ENCODE assay signal across 17 mouse cellular contexts in genomic region chr15:62919264-62919663, GRCm38 (mm10).
DNase-seq lines count a peak whose midpoint lies in the region; ATAC-seq and TF ChIP-seq lines count a peak whose summit lies in the region.
"Had no signal": no experiment of that assay in that cellular context is flagged by ENCODE, and none has a peak within 500 bp of the region (broad histone marks: within the 10 kb centered on the region; RNA-seq: fewer than 3 reads in every experiment).

No protein-coding gene starts in this region.

- no peak overlapping the region for H3K27ac ChIP-seq in hindbrain, postnatal 0 days
- H3K27ac ChIP-seq: forebrain, embryonic 10.5 days; liver, embryonic 15.5 days; neural tube, embryonic 12.5 days; stomach, embryonic 15.5 days had no signal

- no peak for ATAC-seq in hindbrain, postnatal 0 days

- intact Hi-C loops in heart, postnatal 25 days (cut with DNase I): no loop called here

- no peak overlapping the region for H3K4me2 ChIP-seq in hindbrain, postnatal 0 days (ENCODE audit: low read depth, low read length)
- H3K4me2 ChIP-seq: liver, embryonic 15.5 days; midbrain, embryonic 11.5 days; neural tube, embryonic 12.5 days; stomach, embryonic 15.5 days had no signal

- H3K9me3 ChIP-seq in hindbrain, postnatal 0 days (ENCODE audit: low read length): no peaks in the 10 kb centered on the region
- H3K9me3 ChIP-seq: forebrain, embryonic 10.5 days; liver, embryonic 15.5 days; neural tube, embryonic 12.5 days; stomach, embryonic 15.5 days had no signal

- H3K4me1 ChIP-seq in hindbrain, postnatal 0 days (ENCODE audit: insufficient read depth, low read length): no peaks in the 10 kb centered on the region
- H3K4me1 ChIP-seq: forebrain, embryonic 10.5 days; liver, embryonic 15.5 days; neural tube, embryonic 12.5 days; stomach, embryonic 15.5 days had no signal

- no peak for TF ChIP-seq CTCF in hindbrain, postnatal 0 days (IDR thresholded peaks at IDR 0.05; ENCODE audit: low read depth)

- DNase-seq in heart, adult 18-20 months: peak; percentile 35 to 41
- DNase-seq in heart, postnatal 25 days (ENCODE audit: low spot score): no peak
- DNase-seq in right cerebral cortex, adult 2 months (ENCODE audit: low spot score in 2 of 2): peak; percentile 29 to 43
- DNase-seq in right cerebral cortex, postnatal 4 days: no peak
- DNase-seq in layer of hippocampus, adult 9-11 months: peak; percentile 72
- no peak for DNase-seq in thymus, postnatal 4 days
- no peak for DNase-seq in frontal cortex, postnatal 25 days (ENCODE audit: low spot score in 2 of 2)
- no peak for DNase-seq in hindbrain, postnatal 0 days (ENCODE audit: low spot score)
- DNase-seq: adrenal gland, adult 8-10 months; B cell, adult 2 months; gastrocnemius, postnatal 36 days; right cerebral cortex, postnatal 14 days had no signal

- no peak overlapping the region for H3K9ac ChIP-seq in hindbrain, postnatal 0 days (replicated peaks; ENCODE audit: low read length)
- H3K9ac ChIP-seq: liver, embryonic 15.5 days; neural tube, embryonic 12.5 days; stomach, embryonic 15.5 days had no signal

- no peaks in the 10 kb centered on the region for H3K36me3 ChIP-seq in hindbrain, postnatal 0 days (ENCODE audit: insufficient read depth, low read length)
- H3K36me3 ChIP-seq: forebrain, embryonic 10.5 days; liver, embryonic 15.5 days; neural tube, embryonic 12.5 days; stomach, embryonic 15.5 days had no signal

- no peaks in the 10 kb centered on the region for H3K27me3 ChIP-seq in hindbrain, postnatal 0 days (ENCODE audit: insufficient read depth, low read length)
- H3K27me3 ChIP-seq: liver, embryonic 15.5 days; neural tube, embryonic 12.5 days; stomach, embryonic 15.5 days had no signal

- H3K4me3 ChIP-seq in hindbrain, postnatal 0 days (ENCODE audit: low read length): no peak overlapping the region
- H3K4me3 ChIP-seq: forebrain, embryonic 10.5 days; liver, embryonic 15.5 days; neural tube, embryonic 12.5 days; stomach, embryonic 15.5 days had no signal

Comparison
In these comparisons a context has a peak if more than half of its experiments do, and no peak if none do; other contexts are left out.
1. DNase-seq: peak in heart, adult 18-20 months (2 of 2), right cerebral cortex, adult 2 months (2 of 2) and layer of hippocampus, adult 9-11 months (single experiment); none in heart, postnatal 25 days (single experiment), right cerebral cortex, postnatal 4 days (single experiment), thymus, postnatal 4 days (single experiment), frontal cortex, postnatal 25 days (0 of 2) and hindbrain, postnatal 0 days (single experiment).